ENCODE assay signal across 8 mouse cellular contexts in the genomic region with DNA sequence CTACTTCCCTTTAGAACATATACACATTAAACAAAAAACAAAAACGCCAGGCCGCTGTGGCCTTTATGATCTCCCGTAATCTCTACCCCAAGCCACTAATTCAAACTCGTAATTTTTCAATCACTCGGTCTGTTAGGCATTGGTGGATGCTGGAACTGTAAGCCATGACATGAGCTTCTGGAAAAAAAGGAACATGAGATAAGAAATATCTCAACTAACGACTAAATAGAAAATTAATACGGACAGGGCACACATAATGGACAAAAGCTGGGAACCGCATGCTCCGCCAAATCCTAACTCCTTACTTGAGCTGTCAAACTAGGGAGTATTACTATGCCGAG. TPM values are rescaled to one million over a fixed set of nuclear protein-coding genes. Genes with fewer than 3 reads are reported as not detected.
A peak's percentile ranks its signal among the peaks of the same experiment; 100 is the strongest.
DNase-seq lines count a peak whose midpoint lies in the region; ATAC-seq and TF ChIP-seq lines count a peak whose summit lies in the region.

No protein-coding gene starts in this region.

- H3K4me2 ChIP-seq in liver, embryonic 11.5 days: peak overlapping the region; percentile 49
- H3K4me2 ChIP-seq in stomach, postnatal 0 days (replicated peaks; ENCODE audit: low read depth): peak overlapping the region; percentile 25; the same call in 1 of the 2 replicates

- no peak for TF ChIP-seq EP300 in stomach, postnatal 0 days (optimal IDR thresholded peaks at IDR 0.05)

- H3K9me3 ChIP-seq in heart, embryonic 10.5 days: no peaks in the 10 kb centered on the region
- no peaks in the 10 kb centered on the region for H3K9me3 ChIP-seq in liver, embryonic 11.5 days (ENCODE audit: control insufficient read depth, low read length)
- H3K9me3 ChIP-seq in stomach, postnatal 0 days (ENCODE audit: control insufficient read depth, low read length): no peaks in the 10 kb centered on the region

- 0 out of 2 replicates have a peak overlapping the region, but pooled peaks have one; percentile 13 for H3K9ac ChIP-seq in liver, embryonic 11.5 days (ENCODE audit: low read depth, low read length)
- no peak overlapping the region for H3K9ac ChIP-seq in stomach, postnatal 0 days (ENCODE audit: low read length)

- 46% methylated on average over 10 of the region's 10 CpGs for WGBS in heart, embryonic 10.5 days
- WGBS in thymus, adult 2 months: 30% methylated on average over 10 of the region's 10 CpGs
- 33% methylated on average over 10 of the region's 10 CpGs for WGBS in liver, embryonic 11.5 days
- 37% methylated on average over 10 of the region's 10 CpGs for WGBS in stomach, postnatal 0 days

- DNase-seq in heart, embryonic 10.5 days (ENCODE audit: low spot score): no peak
- DNase-seq in heart, adult 18-20 months: no peak
- DNase-seq in thymus, adult 2 months: no peak
- DNase-seq in thymus, postnatal 0 days (ENCODE audit: low spot score): no peak
- no peak for DNase-seq in liver, embryonic 11.5 days (ENCODE audit: low spot score)
- no peak for DNase-seq in stomach, postnatal 0 days (ENCODE audit: low spot score)
- no peak for DNase-seq in adrenal gland, postnatal 4 days (ENCODE audit: low spot score in 2 of 2)
- no peak for DNase-seq in right cerebral cortex, adult 18-20 months

- no peaks in the 10 kb centered on the region for H3K27me3 ChIP-seq in heart, embryonic 10.5 days (ENCODE audit: insufficient read depth, poor library complexity, severe bottlenecking)
- no peaks in the 10 kb centered on the region for H3K27me3 ChIP-seq in thymus, adult 2 months (ENCODE audit: control insufficient read depth, insufficient read depth, low read length)
- H3K27me3 ChIP-seq in liver, embryonic 11.5 days (replicated peaks; ENCODE audit: control insufficient read depth, insufficient read depth, low read length): no peaks in the 10 kb centered on the region
- no peaks in the 10 kb centered on the region for H3K27me3 ChIP-seq in stomach, postnatal 0 days (ENCODE audit: control insufficient read depth, insufficient read depth, low read length)

- no peak for ATAC-seq in liver, embryonic 11.5 days (replicated peaks; ENCODE audit: low FRiP score)
- no peak for ATAC-seq in stomach, postnatal 0 days (ENCODE audit: low FRiP score, low TSS enrichment)

- H3K4me3 ChIP-seq in heart, embryonic 10.5 days: peak overlapping the region; percentile 71
- H3K4me3 ChIP-seq in thymus, adult 2 months (ENCODE audit: control insufficient read depth, insufficient read depth, low read length): no peak overlapping the region
- H3K4me3 ChIP-seq in liver, embryonic 11.5 days (ENCODE audit: low read depth, low read length): peak overlapping the region; percentile 60
- H3K4me3 ChIP-seq in stomach, postnatal 0 days (ENCODE audit: low read depth, low read length): peak overlapping the region; percentile 65

- TF ChIP-seq CTCF in thymus, adult 2 months (IDR thresholded peaks at IDR 0.05; ENCODE audit: borderline replicate concordance, control insufficient read depth, extremely low read depth, insufficient read depth, low read length, poor library complexity): no peak
- TF ChIP-seq CTCF in stomach, postnatal 0 days (IDR thresholded peaks at IDR 0.05; ENCODE audit: low read depth): no peak

- H3K4me1 ChIP-seq in heart, embryonic 10.5 days: no peaks in the 10 kb centered on the region
- peaks cover 2% of the 10 kb centered on the region; the same call in 1 of the 2 replicates for H3K4me1 ChIP-seq in thymus, adult 2 months (replicated peaks; ENCODE audit: control insufficient read depth, insufficient read depth, low read length)
- H3K4me1 ChIP-seq in liver, embryonic 11.5 days (replicated peaks; ENCODE audit: control insufficient read depth, insufficient read depth, low read length): no peaks in the 10 kb centered on the region
- no peaks in the 10 kb centered on the region for H3K4me1 ChIP-seq in stomach, postnatal 0 days (replicated peaks; ENCODE audit: control insufficient read depth, insufficient read depth)

- no peaks in the 10 kb centered on the region for H3K36me3 ChIP-seq in heart, embryonic 10.5 days
- no peaks in the 10 kb centered on the region for H3K36me3 ChIP-seq in thymus, adult 2 months (ENCODE audit: control insufficient read depth, insufficient read depth, low read length)
- H3K36me3 ChIP-seq in liver, embryonic 11.5 days (ENCODE audit: control insufficient read depth, insufficient read depth, low read length): no peaks in the 10 kb centered on the region
- H3K36me3 ChIP-seq in stomach, postnatal 0 days (ENCODE audit: control insufficient read depth, insufficient read depth, low read length): no peaks in the 10 kb centered on the region

- 0 out of 2 replicates have a peak, but pooled peaks have one; percentile 0 for TF ChIP-seq POLR2A in thymus, adult 2 months (IDR thresholded peaks at IDR 0.05; ENCODE audit: control insufficient read depth, extremely low read depth, insufficient read depth, low read length, poor library complexity)

- H3K27ac ChIP-seq in heart, embryonic 10.5 days: peak overlapping the region; percentile 91
- H3K27ac ChIP-seq in thymus, adult 2 months (ENCODE audit: control insufficient read depth, insufficient read depth, low read length): no peak overlapping the region
- no peak overlapping the region for H3K27ac ChIP-seq in liver, embryonic 11.5 days (ENCODE audit: low read depth, low read length)
- peak overlapping the region; percentile 90 for H3K27ac ChIP-seq in stomach, postnatal 0 days (replicated peaks)

RNA-seq across cellular contexts. Expression of a gene that starts 8.4 kb away (rescaled TPM):
- polyA plus RNA-seq in heart, embryonic 10.5 days (2016; fragmentation: Nextera tagmentation; extraction: Ambion mirVana): 60.2 and 61.4 TPM in 2 replicates
- 10 to 100 TPM; 17.7 to 27.5 TPM for total RNA-seq in heart, adult 18-20 months (2021)
- 17.0 and 17.6 TPM in 2 replicates for polyA plus RNA-seq in thymus, adult 2 months (2012; rRNA removed)
- polyA plus RNA-seq in thymus, postnatal 0 days (2015; fragmentation: Nextera tagmentation; extraction: Ambion mirVana): 89.5 and 101 TPM in 2 replicates
- 62.1 and 67.3 TPM in 2 replicates for polyA plus RNA-seq in liver, embryonic 11.5 days (2014; fragmentation: Nextera tagmentation; extraction: Ambion mirVana)
- polyA plus RNA-seq in stomach, postnatal 0 days (2015; fragmentation: Nextera tagmentation; extraction: Ambion mirVana): 36.7 and 39.6 TPM in 2 replicates
- 10 to 100 TPM; 72.6 to 96.1 TPM for total RNA-seq in adrenal gland, postnatal 4 days (2021)

Comparison
In these comparisons a context has a peak if more than half of its experiments do, and no peak if none do; other contexts are left out.
1. H3K27ac ChIP-seq: peak in heart, embryonic 10.5 days (single experiment) and stomach, postnatal 0 days (single experiment); none in thymus, adult 2 months (single experiment) and liver, embryonic 11.5 days (single experiment).